Mouse (Mus musculus) liver, embryonic 11.5 days (tissue): Measurements from ENCODE around the gene Nppc. TPM values are rescaled to one million over a fixed set of nuclear protein-coding genes. Genes with fewer than 3 reads are reported as not detected.
A peak's percentile ranks its signal among the peaks of the same experiment; 100 is the strongest.

Experiments
- ATAC-seq: fragments of 200-750 bp; cut with Nextera tagmentation; replicated peaks from 2 replicates; pipeline ENCODE4 v1.8.0; 2017; ENCODE audit warnings: moderate number of reproducible peaks, mild to moderate bottlenecking, moderate TSS enrichment, moderate library complexity; ENCODE audit not compliant: low FRiP score
- DNase-seq: peaks from one replicate; pipeline ENCODE4 v3.0.0-alpha.2; 2017; ENCODE audit warnings: low spot score
- H3K27ac ChIP-seq: fragments of 300-500 bp; sonication (generic); 2 replicates; pipeline ENCODE4 v1.5.1; 2014; ENCODE audit warnings: mild to moderate bottlenecking, low read depth, low read length, control low read depth
- H3K27me3 ChIP-seq: fragments of 300-500 bp; sonication (generic); replicated peaks from 2 replicates; pipeline ENCODE4 v1.6.1; 2014; ENCODE audit warnings: low read length, mixed read lengths; ENCODE audit not compliant: control insufficient read depth, insufficient read depth
- H3K36me3 ChIP-seq: fragments of 300-500 bp; sonication (generic); 2 replicates; pipeline ENCODE4 v1.6.1; 2014; ENCODE audit warnings: mild to moderate bottlenecking, low read length, moderate library complexity, mixed read lengths; ENCODE audit not compliant: control insufficient read depth, insufficient read depth
- H3K4me1 ChIP-seq: fragments of 300-500 bp; sonication (generic); replicated peaks from 2 replicates; pipeline ENCODE4 v1.6.1; 2014; ENCODE audit warnings: low read length, mixed read lengths; ENCODE audit not compliant: control insufficient read depth, insufficient read depth
- H3K4me2 ChIP-seq: fragments of 300-500 bp; sonication (generic); 2 replicates; pipeline ENCODE4 v1.6.1; 2014; ENCODE audit warnings: mild to moderate bottlenecking, control low read depth, moderate library complexity
- H3K4me3 ChIP-seq: fragments of 300-500 bp; sonication (generic); 2 replicates; pipeline ENCODE4 v1.5.1; 2014; ENCODE audit warnings: low read depth, low read length, control low read depth
- H3K9ac ChIP-seq: fragments of 300-500 bp; sonication (generic); 2 replicates; pipeline ENCODE4 v1.6.1; 2014; ENCODE audit warnings: low read depth, low read length, control low read depth
- H3K9me3 ChIP-seq: fragments of 300-500 bp; sonication (generic); 2 replicates; pipeline ENCODE4 v1.6.1; 2016; ENCODE audit warnings: low read length, inconsistent platforms, mixed read lengths; ENCODE audit not compliant: control insufficient read depth
- WGBS: fragments of 180-500 bp; shearing (Covaris S2); extraction: QIAGEN DNeasy Blood & Tissue Kit; methylation state at CpG from one replicate; pipeline ENCODE4 v1.1.7; 2014; 5-methylcytosine and 5-hydroxymethylcytosine counted together
- polyA plus RNA-seq: library from polyadenylated mRNA; unstranded; fragments of >200 nt; fragmentation: Nextera tagmentation; extraction: Ambion mirVana; gene quantifications from 2 replicates; pipeline ENCODE4 v1.2.1, GENCODE M21; 2014

Gene Nppc
- polyA plus RNA-seq, 1 experiment from 2014 or later, result not detected

DNA sequence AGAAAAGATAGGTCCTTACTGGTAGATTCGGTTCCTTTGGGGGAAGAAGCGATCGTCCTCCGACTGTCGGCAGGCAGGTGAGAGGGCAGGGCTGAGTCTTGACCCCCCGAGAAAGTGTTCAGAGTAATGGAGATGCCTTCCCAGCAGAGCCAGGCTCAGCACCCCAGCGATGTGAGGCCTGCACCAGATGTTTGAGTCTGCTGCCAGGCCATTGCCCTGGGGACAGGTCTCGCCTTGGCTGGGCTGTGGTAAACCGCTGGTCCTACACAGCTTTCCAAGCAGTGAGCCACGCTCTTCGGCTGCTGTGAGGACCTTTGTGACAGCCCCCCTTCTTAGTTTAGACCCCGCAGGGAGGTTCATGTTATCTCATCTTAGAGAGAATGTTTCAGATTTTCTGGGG lies 4.8 kb upstream of the Nppc start:
- no peak for ATAC-seq
- Histone ChIP-seq H3K9me3 (no peaks in the 10 kb centered on the region), H3K4me2 (no peak overlapping the region), H3K27me3 (peaks cover 28% of the 10 kb centered on the region), H3K36me3 (no peaks in the 10 kb centered on the region), H3K4me1 (peaks cover 7% of the 10 kb centered on the region; the same call in 1 of the 2 replicates), H3K9ac (no peak overlapping the region), H3K27ac (no peak overlapping the region), H3K4me3 (no peak overlapping the region)
- 87% methylated on average over 12 of the region's 12 CpGs for WGBS
- no peak for DNase-seq

DNA sequence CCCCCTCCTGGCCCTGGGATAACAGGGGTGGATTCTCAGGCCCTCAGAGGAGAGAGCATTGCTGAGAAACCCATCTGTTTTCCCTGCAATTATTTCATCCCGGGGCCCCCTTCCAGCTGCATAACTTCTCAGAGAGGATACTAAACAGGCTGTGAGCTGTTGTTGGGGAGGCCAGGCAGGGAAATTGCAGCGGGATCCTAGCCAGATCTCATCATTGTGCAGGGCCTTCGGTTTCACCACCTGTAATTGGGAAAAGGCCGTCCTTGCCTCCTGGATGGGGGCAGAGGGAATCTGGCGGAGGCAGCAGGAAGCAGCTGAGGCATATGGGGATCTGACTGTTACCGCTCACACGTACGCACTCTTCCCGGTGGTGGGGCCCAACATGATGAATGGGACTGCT lies 4.0 kb upstream of the Nppc start:
- Histone ChIP-seq H3K4me2 (no peak overlapping the region), H3K27ac (no peak overlapping the region), H3K9me3 (no peaks in the 10 kb centered on the region), H3K36me3 (no peaks in the 10 kb centered on the region), H3K4me3 (no peak overlapping the region), H3K4me1 (peaks cover 12% of the 10 kb centered on the region; the same call in 1 of the 2 replicates), H3K27me3 (peaks cover 36% of the 10 kb centered on the region), H3K9ac (no peak overlapping the region)
- no peak for DNase-seq
- no peak for ATAC-seq
- 62% methylated on average over 9 of the region's 9 CpGs for WGBS

DNA sequence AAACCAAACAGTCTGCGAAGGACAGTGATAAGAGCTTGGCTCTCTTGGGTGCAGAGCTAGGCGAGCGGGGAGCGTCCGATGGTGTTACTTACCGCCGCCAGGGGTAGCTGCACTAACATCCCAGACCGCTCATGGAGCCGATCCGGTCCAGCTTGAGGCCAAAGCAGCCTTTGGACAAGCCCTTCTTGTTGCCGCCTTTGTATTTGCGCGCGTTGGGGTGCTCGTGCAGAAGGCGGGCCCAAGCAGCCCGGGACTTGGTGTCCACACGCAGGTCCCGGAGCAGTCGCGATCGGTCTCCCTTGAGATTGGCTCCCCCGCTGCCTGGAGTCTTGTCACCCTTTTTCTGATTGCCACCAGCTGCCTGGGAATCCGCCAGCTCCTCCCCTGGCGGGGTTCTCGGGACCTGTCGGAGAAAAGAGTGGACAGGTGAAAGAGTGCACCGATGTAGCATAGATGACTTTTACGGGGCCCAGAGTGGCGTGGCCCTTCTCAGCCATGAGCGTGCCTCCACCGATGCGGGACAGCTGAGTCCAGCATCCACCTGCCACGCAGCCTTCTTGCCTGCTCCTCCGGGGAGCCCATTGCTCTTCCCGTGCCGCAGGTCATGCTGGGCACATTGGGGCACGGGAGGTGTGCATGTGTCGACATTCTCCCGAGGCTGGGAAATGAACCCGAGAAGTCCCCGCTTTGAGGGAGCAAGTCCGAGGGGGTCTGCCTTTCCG lies 658 bp downstream of the Nppc start:
- Histone ChIP-seq H3K9ac (no peak overlapping the region), H3K27me3 (peaks cover 59% of the 10 kb centered on the region), H3K4me2 (peak overlapping the region; percentile 86), H3K4me3 (peak overlapping the region; percentile 49), H3K4me1 (peaks cover 12% of the 10 kb centered on the region; the same call in 1 of the 2 replicates), H3K36me3 (no peaks in the 10 kb centered on the region), H3K27ac (no peak overlapping the region), H3K9me3 (no peaks in the 10 kb centered on the region)
- ATAC-seq (peak; percentile 45; the same call in 1 of the 2 replicates), DNase-seq (peak; percentile 65)
- 1% methylated on average over 44 of the region's 44 CpGs for WGBS

DNA sequence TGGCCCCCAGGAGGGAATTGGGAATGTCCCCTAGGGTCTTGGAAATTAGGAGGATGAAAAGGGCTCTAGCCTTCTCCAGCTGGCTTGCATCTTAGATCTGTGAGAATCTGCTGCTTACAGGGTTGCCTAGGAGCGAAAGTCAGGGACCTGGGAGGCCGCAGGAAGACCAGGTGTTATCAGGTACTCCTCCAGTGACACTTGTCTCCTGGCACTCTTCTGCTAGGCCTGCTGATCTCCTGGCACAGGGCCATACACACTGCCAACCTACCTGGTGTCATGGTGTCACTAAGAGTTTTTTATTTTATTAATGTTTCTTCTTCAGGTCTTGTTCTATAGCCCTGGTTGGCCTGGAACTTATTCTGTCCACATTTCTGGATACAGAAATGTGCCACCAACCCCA lies 5.3 kb downstream of the Nppc start:
- no peak overlapping the region for H3K4me2 ChIP-seq
- peaks cover 5% of the 10 kb centered on the region; the same call in 1 of the 2 replicates for H3K4me1 ChIP-seq
- no peak for DNase-seq
- ATAC-seq, result no peak
- H3K27me3 ChIP-seq, result peaks cover 32% of the 10 kb centered on the region
- H3K27ac ChIP-seq, result no peak overlapping the region
- H3K4me3 ChIP-seq, result no peak overlapping the region
- H3K9me3 ChIP-seq, result no peaks in the 10 kb centered on the region
- WGBS, result 70% methylated on average over 2 of the region's 2 CpGs
- no peaks in the 10 kb centered on the region for H3K36me3 ChIP-seq
- H3K9ac ChIP-seq, result no peak overlapping the region

DNA sequence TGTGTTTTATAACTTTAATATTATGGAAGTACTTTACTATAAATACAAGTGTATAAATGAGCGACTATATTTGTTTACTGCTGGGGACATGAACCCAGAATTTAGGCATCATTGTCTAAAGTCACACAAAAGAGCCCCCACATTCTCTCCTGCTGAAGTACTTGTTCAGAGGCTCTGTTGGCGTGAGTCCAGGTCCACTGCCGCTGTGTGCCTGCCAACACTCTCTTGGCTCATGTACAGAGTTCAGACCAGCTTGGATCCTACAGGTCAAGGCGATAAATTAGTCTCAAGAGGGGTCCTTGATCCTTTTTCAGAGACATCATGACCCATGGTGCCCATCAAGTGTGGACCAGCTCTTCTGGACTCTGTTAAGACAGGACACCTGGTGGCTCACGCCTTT lies 13.3 kb downstream of the Nppc start:
- Histone ChIP-seq H3K36me3 (no peaks in the 10 kb centered on the region), H3K27me3 (peaks cover 2% of the 10 kb centered on the region; the same call in 1 of the 2 replicates), H3K4me1 (no peaks in the 10 kb centered on the region), H3K4me2 (no peak overlapping the region), H3K4me3 (no peak overlapping the region), H3K27ac (no peak overlapping the region), H3K9me3 (no peaks in the 10 kb centered on the region), H3K9ac (no peak overlapping the region)
- 85% methylated on average over 5 of the region's 5 CpGs for WGBS
- no peak for ATAC-seq
- no peak for DNase-seq

DNA sequence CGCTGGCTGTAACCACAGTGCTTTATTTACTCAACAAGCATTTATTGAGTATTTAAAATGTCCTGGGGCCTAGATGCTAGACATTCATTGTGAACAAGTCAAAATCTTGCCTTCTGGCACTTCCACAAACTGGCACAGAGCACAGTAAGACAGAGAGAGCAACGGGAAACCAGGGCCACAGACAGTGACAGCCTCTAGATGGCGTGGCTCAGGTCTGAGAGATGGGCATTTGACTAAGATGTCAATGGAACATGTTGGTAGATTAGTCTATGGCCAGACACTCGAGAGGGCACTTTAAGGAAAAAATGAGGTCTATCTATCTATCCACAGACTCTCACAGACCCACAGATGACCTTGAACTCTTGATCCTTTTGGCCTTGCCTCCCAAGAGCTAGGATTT lies 17.7 kb downstream of the Nppc start:
- H3K36me3 ChIP-seq, result no peaks in the 10 kb centered on the region
- no peak overlapping the region for H3K4me3 ChIP-seq
- DNase-seq, result no peak
- H3K4me1 ChIP-seq, result no peaks in the 10 kb centered on the region
- no peaks in the 10 kb centered on the region for H3K9me3 ChIP-seq
- WGBS, result 52% methylated on average over 4 of the region's 4 CpGs
- H3K4me2 ChIP-seq, result no peak overlapping the region
- no peak overlapping the region for H3K27ac ChIP-seq
- no peaks in the 10 kb centered on the region for H3K27me3 ChIP-seq
- no peak for ATAC-seq
- H3K9ac ChIP-seq, result no peak overlapping the region

DNA sequence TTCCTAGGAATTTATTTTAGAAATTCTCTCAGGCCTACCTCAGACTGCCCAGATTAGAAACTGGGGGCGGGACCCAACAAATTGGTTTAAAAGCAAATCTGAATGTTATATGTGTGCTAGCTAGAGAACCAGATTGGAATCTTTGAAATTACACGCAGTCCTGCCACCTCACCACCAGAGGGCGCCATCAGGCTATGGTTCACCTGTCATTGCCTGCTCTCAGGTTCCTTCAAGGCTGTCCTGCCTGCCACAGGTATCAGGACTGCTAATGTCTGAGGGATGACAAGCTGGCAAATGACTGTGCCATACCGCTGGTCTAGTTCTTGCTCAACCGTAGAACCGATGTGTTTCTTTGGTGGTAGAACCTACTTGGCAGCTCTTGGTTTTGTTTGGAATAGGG lies 20.1 kb downstream of the Nppc start:
- WGBS, result 15% methylated on average over 6 of the region's 6 CpGs
- Histone ChIP-seq H3K4me1 (no peaks in the 10 kb centered on the region), H3K9ac (no peak overlapping the region), H3K4me2 (no peak overlapping the region), H3K9me3 (no peaks in the 10 kb centered on the region), H3K36me3 (no peaks in the 10 kb centered on the region), H3K27ac (no peak overlapping the region), H3K4me3 (no peak overlapping the region), H3K27me3 (no peaks in the 10 kb centered on the region)
- ATAC-seq (no peak), DNase-seq (peak; percentile 53)

DNA sequence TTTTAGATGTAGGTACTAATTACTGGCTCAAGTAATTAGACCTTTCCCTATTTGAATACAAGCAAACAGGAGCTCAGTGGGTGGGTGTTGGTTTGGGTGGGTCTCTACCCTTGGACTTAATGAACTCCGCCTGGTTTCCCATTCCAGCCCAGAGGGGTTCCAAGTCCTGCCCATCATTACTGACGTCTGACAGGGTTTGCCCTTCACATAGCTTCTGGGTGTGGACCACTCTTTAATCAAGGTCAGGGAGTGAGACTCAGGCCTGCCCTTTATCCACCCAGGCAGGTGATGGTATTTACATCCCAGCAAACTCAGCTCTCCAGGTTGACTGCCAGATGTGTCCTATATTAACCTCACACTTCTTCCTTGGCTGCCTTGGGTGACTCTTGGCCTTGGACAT lies 22.9 kb downstream of the Nppc start:
- no peaks in the 10 kb centered on the region for H3K9me3 ChIP-seq
- ATAC-seq (no peak), DNase-seq (no peak)
- H3K4me2 ChIP-seq, result no peak overlapping the region
- H3K27ac ChIP-seq, result no peak overlapping the region
- WGBS, result 57% methylated on average over 2 of the region's 2 CpGs
- H3K4me3 ChIP-seq, result no peak overlapping the region
- H3K9ac ChIP-seq, result no peak overlapping the region
- no peaks in the 10 kb centered on the region for H3K36me3 ChIP-seq
- no peaks in the 10 kb centered on the region for H3K4me1 ChIP-seq
- H3K27me3 ChIP-seq, result no peaks in the 10 kb centered on the region

DNA sequence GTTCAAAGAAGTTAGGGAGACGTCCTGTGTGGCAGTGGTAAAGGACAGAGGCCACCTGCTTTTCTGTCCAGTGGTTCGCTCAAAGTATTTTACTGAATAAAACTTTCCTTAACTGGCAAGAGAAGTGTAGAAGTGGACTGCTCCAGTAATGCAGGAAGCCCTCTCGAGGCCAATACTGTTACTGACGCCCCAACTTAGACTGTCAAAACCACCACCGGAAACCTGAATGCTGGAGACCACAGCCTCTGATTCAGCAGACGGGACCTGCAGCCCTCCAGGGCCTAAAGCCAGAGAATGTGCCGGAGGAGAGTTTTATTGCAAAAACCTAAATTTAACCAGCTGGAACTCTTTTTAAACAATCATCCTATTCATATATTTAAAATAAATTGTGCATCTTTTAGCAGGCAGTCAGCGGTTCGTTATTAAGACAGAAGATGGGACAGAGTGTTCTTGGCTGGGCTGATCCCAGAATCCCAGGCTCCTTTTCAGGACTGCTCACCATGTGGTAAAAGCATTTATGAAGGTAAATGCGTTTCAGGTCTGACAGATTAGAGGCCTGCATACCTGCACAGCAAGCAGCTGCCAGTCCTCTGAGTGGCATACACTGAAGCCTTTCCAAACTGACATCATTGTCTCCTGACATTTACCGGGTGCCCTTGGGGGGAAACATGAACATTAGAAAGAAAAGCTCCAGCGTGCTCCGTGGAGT lies 27.1 kb downstream of the Nppc start:
- H3K27ac ChIP-seq, result no peak overlapping the region
- H3K9me3 ChIP-seq, result no peaks in the 10 kb centered on the region
- H3K27me3 ChIP-seq, result no peaks in the 10 kb centered on the region
- no peaks in the 10 kb centered on the region for H3K36me3 ChIP-seq
- H3K9ac ChIP-seq, result no peak overlapping the region
- no peak for ATAC-seq
- no peaks in the 10 kb centered on the region for H3K4me1 ChIP-seq
- WGBS, result 66% methylated on average over 13 of the region's 13 CpGs
- DNase-seq, result no peak
- no peak overlapping the region for H3K4me3 ChIP-seq
- H3K4me2 ChIP-seq, result no peak overlapping the region
